Mouse (Mus musculus): ENCODE measurements around the gene Lrrc74b. TPM values are rescaled to one million over a fixed set of nuclear protein-coding genes. Genes with fewer than 3 reads are reported as not detected.

The Lrrc74b gene
- polyA plus RNA-seq (2015; fragmentation: Nextera tagmentation; extraction: Ambion mirVana), result 0.33 and 0.89 TPM in 2 replicates

- no peak within 1 kb of the TSS for H3K9ac ChIP-seq (replicated peaks)
Observed at GRCm38 (mm10) chr16:17561128-17561750, at the start of gene Lrrc74b. Lrrc74b (minus strand) TSS chr16:17561247.

GRCm38 (mm10) chr16:17605684-17606083, 44.6 kb upstream of the Lrrc74b start:
- 76% methylated on average over 5 of the region's 5 CpGs for WGBS
- Histone ChIP-seq H3K4me1 (no peaks in the 10 kb centered on the region), H3K27me3 (no peaks in the 10 kb centered on the region), H3K9me3 (no peaks in the 10 kb centered on the region), H3K27ac (replicated peaks) (no peak overlapping the region), H3K36me3 (no peaks in the 10 kb centered on the region), H3K4me2 (replicated peaks) (no peak overlapping the region), H3K4me3 (no peak overlapping the region), H3K9ac (replicated peaks) (no peak overlapping the region)
- no peak for ATAC-seq (replicated peaks)

More at GRCm38 (mm10) chr16:17561128-17561750, at the start of gene Lrrc74b:
- H3K36me3 ChIP-seq, result no peaks in the 10 kb centered on the region
- H3K4me3 ChIP-seq, result peak within 1 kb of the TSS; percentile 14
- peak within 1 kb of the TSS; percentile 6 for H3K27ac ChIP-seq (replicated peaks)
- peaks cover 20% of the 10 kb centered on the region for H3K4me1 ChIP-seq
- H3K4me2 ChIP-seq (replicated peaks), result peak within 1 kb of the TSS; percentile 33
- no peaks in the 10 kb centered on the region for H3K9me3 ChIP-seq
- H3K27me3 ChIP-seq, result no peaks in the 10 kb centered on the region; the same call in 1 of the 2 replicates
- 1% methylated on average over 22 of the region's 22 CpGs for WGBS
- ATAC-seq (replicated peaks), result peak; percentile 70

- no peak for ATAC-seq (replicated peaks)
- Histone ChIP-seq H3K36me3 (no peaks in the 10 kb centered on the region), H3K27me3 (no peaks in the 10 kb centered on the region), H3K4me1 (no peaks in the 10 kb centered on the region), H3K9me3 (no peaks in the 10 kb centered on the region), H3K4me2 (replicated peaks) (no peak overlapping the region), H3K4me3 (no peak overlapping the region), H3K27ac (replicated peaks) (no peak overlapping the region), H3K9ac (replicated peaks) (no peak overlapping the region)
- 41% methylated on average over 4 of the region's 4 CpGs for WGBS
Observed at GRCm38 (mm10) chr16:17604941-17605340, 43.9 kb upstream of the Lrrc74b start.

- H3K4me1 ChIP-seq, result no peaks in the 10 kb centered on the region
- no peak for ATAC-seq (replicated peaks)
- no peak overlapping the region for H3K4me3 ChIP-seq
- no peaks in the 10 kb centered on the region for H3K9me3 ChIP-seq
- no peak overlapping the region for H3K27ac ChIP-seq (replicated peaks)
- H3K27me3 ChIP-seq, result no peaks in the 10 kb centered on the region
- 64% methylated on average over 3 of the region's 3 CpGs for WGBS
- H3K4me2 ChIP-seq (replicated peaks), result no peak overlapping the region
- H3K36me3 ChIP-seq, result no peaks in the 10 kb centered on the region
- no peak overlapping the region for H3K9ac ChIP-seq (replicated peaks)
Observed at GRCm38 (mm10) chr16:17600944-17601562, 40.0 kb upstream of the Lrrc74b start.

- ATAC-seq (replicated peaks), result no peak
- Histone ChIP-seq H3K9me3 (no peaks in the 10 kb centered on the region), H3K27me3 (no peaks in the 10 kb centered on the region), H3K36me3 (no peaks in the 10 kb centered on the region), H3K4me2 (replicated peaks) (no peak overlapping the region), H3K9ac (replicated peaks) (no peak overlapping the region), H3K27ac (replicated peaks) (no peak overlapping the region), H3K4me1 (no peaks in the 10 kb centered on the region), H3K4me3 (no peak overlapping the region)
- WGBS, result 65% methylated on average over 2 of the region's 2 CpGs
Observed at GRCm38 (mm10) chr16:17590731-17591130, 29.7 kb upstream of the Lrrc74b start.

- Histone ChIP-seq H3K4me2 (replicated peaks) (no peak overlapping the region), H3K27ac (replicated peaks) (no peak overlapping the region), H3K27me3 (no peaks in the 10 kb centered on the region), H3K9ac (replicated peaks) (no peak overlapping the region), H3K4me1 (no peaks in the 10 kb centered on the region), H3K9me3 (no peaks in the 10 kb centered on the region), H3K4me3 (no peak overlapping the region), H3K36me3 (no peaks in the 10 kb centered on the region)
- no peak for ATAC-seq (replicated peaks)
- WGBS, result 84% methylated on average over 7 of the region's 7 CpGs
Observed at GRCm38 (mm10) chr16:17584555-17584954, 23.5 kb upstream of the Lrrc74b start.

- no peaks in the 10 kb centered on the region for H3K4me1 ChIP-seq
- WGBS, result 10% methylated on average over 8 of the region's 8 CpGs
- no peak within 1 kb of the TSS for H3K9ac ChIP-seq (replicated peaks)
- H3K4me3 ChIP-seq, result no peak within 1 kb of the TSS
- no peaks in the 10 kb centered on the region for H3K9me3 ChIP-seq
- H3K36me3 ChIP-seq, result no peaks in the 10 kb centered on the region
- no peak within 1 kb of the TSS for H3K4me2 ChIP-seq (replicated peaks)
- H3K27ac ChIP-seq (replicated peaks), result no peak within 1 kb of the TSS
- no peaks in the 10 kb centered on the region for H3K27me3 ChIP-seq
- ATAC-seq (replicated peaks), result no peak
Observed at GRCm38 (mm10) chr16:17583064-17583463, 22.0 kb upstream of the Lrrc74b start, which contains the start of gene Slc7a4. Slc7a4 (minus strand) TSS chr16:17583214.

- H3K27me3 ChIP-seq, result peaks cover 9% of the 10 kb centered on the region; the same call in 1 of the 2 replicates
- H3K4me2 ChIP-seq (replicated peaks), result peak overlapping the region; percentile 71
- H3K27ac ChIP-seq (replicated peaks), result no peak overlapping the region
- H3K9ac ChIP-seq (replicated peaks), result peak overlapping the region; percentile 72
- no peaks in the 10 kb centered on the region for H3K36me3 ChIP-seq
- H3K4me1 ChIP-seq, result peaks cover 18% of the 10 kb centered on the region
- peak overlapping the region; percentile 67 for H3K4me3 ChIP-seq
- WGBS, result 10% methylated on average over 8 of the region's 8 CpGs
- H3K9me3 ChIP-seq, result no peaks in the 10 kb centered on the region
- no peak for ATAC-seq (replicated peaks)
Observed at GRCm38 (mm10) chr16:17576825-17577215, 15.8 kb upstream of the Lrrc74b start.

- no peaks in the 10 kb centered on the region for H3K9me3 ChIP-seq
- no peak overlapping the region; the same call in 1 of the 2 replicates for H3K27ac ChIP-seq (replicated peaks)
- no peaks in the 10 kb centered on the region for H3K36me3 ChIP-seq
- peak overlapping the region; percentile 71 for H3K4me2 ChIP-seq (replicated peaks)
- H3K4me1 ChIP-seq, result peaks cover 18% of the 10 kb centered on the region
- H3K27me3 ChIP-seq, result peaks cover 9% of the 10 kb centered on the region; the same call in 1 of the 2 replicates
- WGBS, result 12% methylated on average over 45 of the region's 45 CpGs
- H3K9ac ChIP-seq (replicated peaks), result peak overlapping the region; percentile 72
- peak overlapping the region; percentile 67 for H3K4me3 ChIP-seq
- ATAC-seq (replicated peaks), result peak; percentile 91
Observed at GRCm38 (mm10) chr16:17575870-17576824, 15.1 kb upstream of the Lrrc74b start.

GRCm38 (mm10) chr16:17566186-17566585, 5.1 kb upstream of the Lrrc74b start:
- no peaks in the 10 kb centered on the region for H3K36me3 ChIP-seq
- no peak for ATAC-seq (replicated peaks)
- 0 out of 2 replicates have a peak, but pooled peaks cover 5% of the 10 kb centered on the region for H3K4me1 ChIP-seq
- H3K9me3 ChIP-seq, result no peaks in the 10 kb centered on the region
- H3K27ac ChIP-seq (replicated peaks), result no peak overlapping the region
- no peak overlapping the region for H3K4me2 ChIP-seq (replicated peaks)
- WGBS, result 21% methylated on average over 4 of the region's 4 CpGs
- H3K4me3 ChIP-seq, result no peak overlapping the region
- H3K27me3 ChIP-seq, result no peaks in the 10 kb centered on the region
- no peak overlapping the region for H3K9ac ChIP-seq (replicated peaks)

GRCm38 (mm10) chr16:17564771-17565170, 3.7 kb upstream of the Lrrc74b start:
- H3K4me1 ChIP-seq, result peaks cover 10% of the 10 kb centered on the region; the same call in 1 of the 2 replicates
- no peaks in the 10 kb centered on the region for H3K36me3 ChIP-seq
- no peak overlapping the region for H3K4me3 ChIP-seq
- no peak for ATAC-seq (replicated peaks)
- no peaks in the 10 kb centered on the region for H3K9me3 ChIP-seq
- no peak overlapping the region for H3K9ac ChIP-seq (replicated peaks)
- WGBS, result 64% methylated on average over 3 of the region's 3 CpGs
- H3K4me2 ChIP-seq (replicated peaks), result no peak overlapping the region
- no peaks in the 10 kb centered on the region for H3K27me3 ChIP-seq
- no peak overlapping the region for H3K27ac ChIP-seq (replicated peaks)

- no peak for ATAC-seq (replicated peaks)
Observed at GRCm38 (mm10) chr16:17564221-17564620, 3.2 kb upstream of the Lrrc74b start.

More at GRCm38 (mm10) chr16:17564221-17564620, 3.2 kb upstream of the Lrrc74b start:
- H3K36me3 ChIP-seq, result no peaks in the 10 kb centered on the region
- no peaks in the 10 kb centered on the region; the same call in 1 of the 2 replicates for H3K27me3 ChIP-seq
- no peak overlapping the region for H3K4me2 ChIP-seq (replicated peaks)
- WGBS, result 84% methylated on average over 2 of the region's 2 CpGs
- peaks cover 10% of the 10 kb centered on the region; the same call in 1 of the 2 replicates for H3K4me1 ChIP-seq
- no peak overlapping the region for H3K9ac ChIP-seq (replicated peaks)
- no peak overlapping the region for H3K4me3 ChIP-seq
- no peaks in the 10 kb centered on the region for H3K9me3 ChIP-seq
- no peak overlapping the region for H3K27ac ChIP-seq (replicated peaks)
